Mouse (Mus musculus) adrenal gland, adult 8-10 months (tissue): ENCODE measurements at regions not wholly inside any gene's neighbourhood (a gene's known extent, or its start where the extent isn't known, plus 50 kb on each side); places are given as distances from the start of the nearest gene placed in this dataset.
"Not testable (repeated sequence)": the region's sequence is repeated elsewhere in the genome, so short reads cannot be mapped to it uniquely, and the experiment has no call there.

ENCODE experiments used
- DNase-seq: peaks from one replicate; pipeline ENCODE4 v3.0.0; 2022

DNA sequence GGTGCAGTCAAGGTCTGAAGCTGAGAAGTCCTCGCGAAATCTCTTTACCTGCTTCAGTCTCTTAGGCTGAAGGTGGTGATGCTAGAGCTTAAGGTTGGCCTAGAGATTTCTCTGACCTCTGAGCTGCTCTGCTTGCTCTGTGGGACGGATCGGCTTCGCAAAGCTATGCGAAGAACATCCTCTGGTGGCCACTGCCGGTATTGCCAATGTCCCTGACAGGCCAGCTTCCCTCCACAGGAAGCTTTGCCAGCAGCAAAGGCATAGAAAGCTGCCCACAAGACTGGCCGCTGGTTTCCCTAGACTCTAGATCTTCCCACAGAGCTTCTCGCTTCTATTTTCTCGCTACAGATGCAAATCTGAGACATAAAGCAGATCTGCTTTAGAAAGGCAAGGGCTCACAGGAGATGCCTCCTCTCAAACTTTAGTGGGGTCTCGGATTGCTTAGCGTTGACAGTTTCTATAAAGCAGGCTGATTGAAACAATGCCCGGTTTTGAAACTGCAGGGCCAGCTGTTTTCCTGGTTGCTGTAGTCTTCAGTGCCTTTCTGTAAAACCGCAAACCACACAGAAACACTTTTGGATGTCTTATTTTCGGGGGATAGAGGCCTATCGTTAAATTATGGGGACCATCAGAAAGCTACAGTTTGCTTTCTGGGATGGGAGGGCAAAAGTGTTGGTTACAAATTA, 153.7 kb downstream of the Car8 start:
- peak; percentile 21 for DNase-seq

DNA sequence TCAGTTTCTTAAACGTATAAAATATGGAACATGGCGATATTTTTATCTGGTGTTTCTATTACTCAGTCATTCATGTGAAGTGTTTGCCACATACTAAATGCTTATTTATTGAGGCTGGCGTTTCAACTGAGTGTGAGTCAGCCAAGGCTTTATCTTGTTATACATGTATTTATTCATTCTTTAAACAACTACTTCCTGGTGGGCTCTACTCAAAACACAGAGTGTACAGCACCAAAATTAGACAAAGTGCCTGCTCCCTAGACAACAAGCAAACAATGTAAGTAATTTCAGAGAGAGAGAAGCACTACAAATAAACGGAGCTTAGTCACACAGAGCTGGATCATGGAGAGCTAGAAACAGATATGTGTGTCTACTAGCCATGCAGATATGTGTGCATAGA, 159.5 kb downstream of the Car8 start:
- DNase-seq = no peak

DNA sequence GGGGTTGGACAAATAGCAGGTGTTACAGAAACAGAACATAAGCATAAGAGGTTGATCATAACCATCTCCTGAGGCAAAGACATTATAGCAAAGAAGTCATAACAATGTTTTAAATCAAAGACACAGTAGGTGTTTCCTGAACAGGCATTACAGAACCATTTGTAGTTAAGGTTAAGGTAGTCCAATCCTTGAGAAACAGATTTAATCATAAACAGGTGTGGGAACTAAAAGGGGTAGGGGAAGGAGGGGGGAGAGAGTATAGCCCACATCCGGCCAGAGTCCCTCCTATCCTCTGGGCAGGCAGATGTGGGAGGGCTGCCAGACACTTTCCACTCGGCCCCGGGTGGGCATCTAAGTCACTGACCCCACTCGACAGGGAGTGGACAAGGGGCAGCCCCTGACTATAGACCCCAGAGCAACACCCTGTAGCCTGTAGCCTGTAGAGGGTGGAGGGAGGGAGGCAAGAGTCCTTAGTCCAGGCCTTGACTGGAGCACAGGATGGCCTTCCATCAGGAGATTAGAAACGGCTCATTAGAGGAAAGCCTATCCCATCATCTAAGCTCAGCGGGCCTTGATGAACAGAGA, 165.8 kb downstream of the Car8 start:
- DNase-seq = no peak

DNA sequence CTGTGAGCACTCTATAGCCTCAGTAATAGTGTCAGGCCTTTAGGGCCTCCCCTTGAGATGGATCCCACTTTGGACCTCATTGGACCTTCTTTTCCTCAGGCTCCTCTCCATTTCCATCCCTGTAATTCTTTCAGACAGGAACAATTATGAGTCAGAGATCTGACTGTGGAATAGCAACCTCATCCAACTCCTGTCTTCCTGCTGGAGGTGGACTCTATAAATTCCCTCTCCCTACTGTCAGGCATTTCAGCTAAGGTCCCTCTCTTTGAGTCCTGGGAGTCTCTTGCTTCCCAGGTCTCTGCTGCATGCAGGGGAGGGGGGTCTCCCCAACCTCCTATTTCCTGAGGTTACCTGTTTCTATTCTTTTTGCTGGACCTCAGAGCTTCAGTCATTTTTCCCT, 168.1 kb downstream of the Car8 start:
- DNase-seq = not testable (repeated sequence)

GRCm38 (mm10) chr4:8068086-8068485, 170.8 kb downstream of the Car8 start:
- no peak for DNase-seq

GRCm38 (mm10) chr4:8041776-8042175, 197.1 kb downstream of the Car8 start:
- no peak for DNase-seq

DNA sequence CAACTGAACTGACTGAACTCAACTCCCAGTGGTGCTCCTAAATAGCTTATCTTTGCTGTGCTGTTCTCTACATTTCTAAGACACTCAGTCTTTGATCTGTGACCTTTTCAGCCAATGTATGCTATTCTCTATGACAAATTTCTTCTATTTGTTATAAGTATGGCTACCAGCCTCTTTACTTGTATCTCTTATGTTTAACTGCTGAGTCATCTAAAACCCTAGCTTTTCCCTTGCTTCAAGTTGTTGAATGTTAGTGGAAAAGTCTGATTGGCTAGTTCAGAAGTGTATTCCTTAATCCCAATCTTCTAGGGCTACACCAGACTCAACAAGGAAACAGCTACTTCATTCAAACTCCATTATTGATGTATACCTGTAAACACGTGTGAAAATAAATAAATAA, 201.0 kb downstream of the Car8 start:
- no peak for DNase-seq

- not testable (repeated sequence) for DNase-seq
Measured at GRCm38 (mm10) chr4:8033402-8033801, 205.4 kb downstream of the Car8 start.

GRCm38 (mm10) chr4:8005155-8005554, 233.7 kb downstream of the Car8 start:
- DNase-seq = no peak

DNA sequence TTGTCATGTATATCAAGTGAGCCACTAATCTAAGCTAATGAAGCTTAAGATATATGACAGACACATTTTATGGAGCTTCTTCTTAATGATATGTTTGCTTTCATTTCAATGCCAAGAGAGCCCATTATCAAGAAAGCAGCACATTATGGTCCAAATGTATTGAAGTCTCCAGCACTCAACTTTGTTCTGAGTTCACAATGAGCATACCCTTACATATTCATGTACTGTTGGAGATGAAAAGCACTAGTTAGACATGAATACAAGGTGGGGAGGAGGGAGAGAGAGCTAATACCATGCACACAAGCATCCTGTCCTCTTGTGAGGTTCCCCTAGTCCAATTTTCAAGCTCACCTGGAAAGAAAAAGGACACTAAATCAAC, 241.3 kb downstream of the Car8 start:
- no peak for DNase-seq

- no peak for DNase-seq
Measured at GRCm38 (mm10) chr4:7996923-7997574, 241.8 kb downstream of the Car8 start.

DNA sequence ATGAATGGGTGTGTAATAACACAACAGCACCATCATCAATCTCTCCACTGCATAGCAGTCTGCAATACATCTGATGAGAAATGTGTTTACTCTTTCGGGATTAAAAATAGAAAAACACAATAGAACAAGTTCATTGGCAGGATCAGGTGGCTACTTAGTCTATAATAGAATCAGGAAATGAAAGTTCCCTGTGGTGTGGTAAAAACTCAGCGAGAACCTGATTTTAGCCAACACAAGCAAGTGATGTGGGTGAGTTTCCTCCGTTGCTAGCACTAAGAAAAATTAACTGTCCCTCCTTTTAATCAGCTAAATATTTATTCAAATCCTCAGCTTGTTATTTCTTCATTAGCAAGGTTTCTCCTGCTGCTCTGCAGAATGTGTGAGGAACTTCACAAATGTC, 245.9 kb downstream of the Car8 start:
- no peak for DNase-seq

DNA sequence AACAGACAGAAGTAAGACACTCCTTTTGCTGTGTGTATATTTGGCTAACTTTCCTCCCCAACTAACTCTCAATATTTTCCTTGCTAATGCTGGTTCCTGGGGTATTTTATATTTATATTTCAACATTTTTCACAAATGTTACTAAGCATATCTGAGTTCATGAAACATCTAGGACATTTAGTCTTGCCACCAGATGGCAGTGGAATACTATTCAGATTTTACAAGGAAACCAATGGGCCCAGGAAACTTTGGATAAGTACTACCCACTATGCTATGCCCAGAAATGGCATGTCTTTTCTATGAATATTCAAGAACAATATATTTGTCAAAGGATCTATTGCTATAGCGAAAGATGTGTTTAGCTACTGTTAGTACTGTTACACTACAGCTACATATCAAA, 251.1 kb downstream of the Car8 start:
- DNase-seq = no peak

- DNase-seq = no peak
Measured at GRCm38 (mm10) chr4:7987346-7987745, 251.5 kb downstream of the Car8 start.

GRCm38 (mm10) chr4:7984814-7985213, 254.0 kb downstream of the Car8 start:
- no peak for DNase-seq

- no peak for DNase-seq
Measured at GRCm38 (mm10) chr4:7979772-7980351, 259.0 kb downstream of the Car8 start.

- no peak for DNase-seq
Measured at GRCm38 (mm10) chr4:7977661-7978444, 261.0 kb downstream of the Car8 start.

DNA sequence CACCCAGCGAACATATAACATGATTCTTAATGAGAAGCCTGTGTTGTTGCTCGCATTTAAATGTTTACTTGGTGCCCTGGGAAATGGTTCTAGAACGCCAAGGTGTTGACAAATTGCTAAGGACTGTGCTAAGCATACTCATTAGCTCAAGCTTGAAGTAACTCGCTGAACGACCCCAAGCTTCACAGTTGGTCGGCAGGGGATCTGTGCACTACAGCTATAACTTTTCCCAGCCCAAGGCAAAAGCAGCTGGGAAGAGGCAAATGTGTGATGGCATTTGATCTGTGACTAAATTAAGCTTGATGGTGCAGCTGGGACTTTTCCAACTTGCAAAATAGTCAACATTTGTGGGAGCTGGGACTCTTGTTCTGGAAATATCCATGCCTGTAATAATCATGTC, 268.6 kb downstream of the Car8 start:
- DNase-seq = no peak

DNA sequence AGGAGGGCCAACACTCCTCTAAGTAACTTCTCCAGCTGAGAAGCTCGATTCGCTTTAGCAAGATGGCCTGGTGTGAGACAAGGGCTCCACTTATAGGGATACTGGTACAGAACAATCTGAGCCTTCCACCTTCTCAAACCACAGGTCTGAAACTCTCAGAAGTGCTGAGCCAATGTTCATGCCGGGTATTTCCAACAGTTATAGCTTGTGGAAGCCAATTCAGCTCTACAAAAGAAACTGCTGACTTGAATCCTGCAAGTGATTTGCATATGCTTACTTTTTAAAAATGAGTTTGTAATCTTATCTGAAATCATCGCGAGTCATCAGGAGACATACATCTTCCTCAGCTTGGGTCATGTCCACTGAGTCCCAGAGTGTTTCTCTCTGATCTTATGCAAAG, 273.2 kb downstream of the Car8 start:
- DNase-seq = no peak

DNA sequence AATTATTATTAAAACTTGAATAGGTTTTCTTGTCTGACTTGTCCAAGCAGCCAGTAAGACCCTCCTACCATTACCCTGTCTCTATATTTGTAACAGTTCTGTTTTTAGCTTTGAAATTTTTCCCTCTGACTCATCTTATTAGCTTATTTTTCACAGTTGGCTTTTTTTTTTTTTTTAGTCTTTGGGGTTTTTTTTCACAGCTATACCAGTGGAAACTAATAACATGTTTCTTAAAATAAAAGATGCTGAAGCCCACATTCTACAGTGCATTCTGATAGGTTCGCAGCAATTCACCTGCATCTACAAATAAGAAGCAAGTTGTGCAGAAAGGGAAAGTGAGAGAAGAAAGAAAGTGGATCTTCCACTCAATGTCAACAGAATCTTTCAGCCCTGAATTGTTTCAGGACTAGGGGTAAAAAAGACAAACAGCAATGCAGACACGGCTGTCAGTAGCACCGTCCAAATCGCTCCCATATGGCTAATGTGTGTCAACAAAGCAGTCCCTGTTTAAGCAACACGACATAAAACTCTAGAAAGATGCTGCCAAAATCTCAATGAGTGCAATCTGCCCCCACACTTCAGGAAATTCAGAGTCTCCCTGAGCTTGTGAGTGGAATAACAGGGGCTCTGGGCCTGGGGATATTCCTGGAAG, 277.2 kb downstream of the Car8 start:
- no peak for DNase-seq

DNA sequence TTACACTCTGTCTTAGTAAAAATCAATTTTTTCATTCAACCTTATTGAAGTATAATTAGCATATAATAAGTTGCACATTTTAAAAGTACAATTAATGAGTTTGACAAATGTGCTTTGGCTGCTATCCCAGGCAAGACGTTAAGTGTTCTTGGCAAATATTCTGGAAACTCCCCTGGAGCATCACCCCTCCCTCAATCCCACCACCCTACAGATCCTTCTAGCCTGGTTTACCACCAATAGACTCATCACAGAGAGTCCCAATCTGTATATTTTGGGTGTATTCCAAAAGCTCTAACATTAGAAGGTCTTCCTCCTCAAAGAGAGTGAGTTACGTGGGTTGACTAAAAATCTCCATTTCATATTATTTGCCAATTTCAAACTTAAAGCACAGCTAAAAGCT, 278.5 kb downstream of the Car8 start:
- DNase-seq = no peak

DNA sequence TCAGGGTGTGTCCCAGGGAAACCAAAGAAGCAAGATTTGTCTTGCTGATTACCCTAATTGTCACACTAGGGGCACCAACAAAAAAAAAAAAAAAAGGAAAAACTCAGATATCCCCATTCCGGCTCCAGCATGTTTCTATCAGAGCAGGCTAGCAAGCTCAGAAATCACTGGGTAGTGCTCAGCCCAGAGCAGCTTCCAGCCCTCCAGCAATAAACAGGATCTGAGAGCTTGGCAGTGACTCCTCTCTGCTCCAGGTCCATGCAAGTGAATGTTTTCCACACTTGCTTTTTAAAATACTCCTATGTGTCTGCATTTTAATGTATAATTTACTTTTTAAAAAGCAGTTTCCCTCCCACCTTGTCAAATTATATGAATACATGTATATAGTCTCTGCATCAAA, 290.8 kb downstream of the Car8 start:
- DNase-seq = no peak

DNA sequence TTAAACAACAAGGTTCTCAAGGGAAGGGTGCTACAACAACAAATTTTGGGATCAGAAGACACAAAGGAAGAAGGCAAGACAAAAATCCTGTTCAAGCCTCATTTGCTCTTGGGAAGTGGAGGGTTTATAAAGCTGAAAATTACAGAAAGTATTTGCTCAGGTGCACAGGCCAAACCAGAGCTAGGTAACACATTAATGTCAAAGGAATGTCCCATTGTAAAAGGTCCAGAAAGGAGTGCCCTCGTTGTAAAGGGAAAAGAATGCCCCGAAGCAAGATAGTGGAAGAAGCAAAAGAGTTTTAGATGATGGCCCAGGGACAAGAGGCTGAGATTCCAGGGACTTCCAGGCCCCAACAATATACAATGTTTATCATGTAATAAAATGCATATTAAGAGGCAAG, 317.3 kb downstream of the Car8 start:
- no peak for DNase-seq
